Mouse (Mus musculus) heart, embryonic 16.5 days (tissue): ENCODE measurements around the gene Nr1d2. TPM values are rescaled to one million over a fixed set of nuclear protein-coding genes. Genes with fewer than 3 reads are reported as not detected.
"Not testable (repeated sequence)": the region's sequence is repeated elsewhere in the genome, so short reads cannot be mapped to it uniquely, and the experiment has no call there.

Experiments
- ATAC-seq: fragments of 200-750 bp; cut with Nextera tagmentation; replicated peaks from 2 replicates; pipeline ENCODE4 v1.8.0; 2017; ENCODE audit warnings: moderate number of reproducible peaks; ENCODE audit not compliant: insufficient read depth, low FRiP score; ENCODE audit errors: extremely low read depth
- H3K27ac ChIP-seq: fragments of 300-500 bp; sonication (generic); 2 replicates; pipeline ENCODE4 v1.5.1; 2014; ENCODE audit warnings: mild to moderate bottlenecking, low read length, control low read depth, moderate library complexity
- H3K27me3 ChIP-seq: fragments of 300-500 bp; sonication (generic); 2 replicates; pipeline ENCODE4 v1.6.1; 2014; ENCODE audit warnings: low read length, mixed read lengths; ENCODE audit not compliant: control insufficient read depth, insufficient read depth
- H3K36me3 ChIP-seq: fragments of 300-500 bp; sonication (generic); 2 replicates; pipeline ENCODE4 v1.6.1; 2014; ENCODE audit not compliant: control insufficient read depth, insufficient read depth
- H3K4me1 ChIP-seq: fragments of 300-500 bp; sonication (generic); 2 replicates; pipeline ENCODE4 v1.6.1; 2014; ENCODE audit warnings: low read length, mixed read lengths; ENCODE audit not compliant: control insufficient read depth, insufficient read depth
- H3K4me2 ChIP-seq: fragments of 300-500 bp; sonication (generic); 2 replicates; pipeline ENCODE4 v1.6.1; 2014; ENCODE audit warnings: low read depth, mild to moderate bottlenecking, control low read depth, low read length
- H3K4me3 ChIP-seq: fragments of 300-500 bp; sonication (generic); 2 replicates; pipeline ENCODE4 v1.5.1; 2014; ENCODE audit warnings: mild to moderate bottlenecking, control low read depth, low read length
- H3K9ac ChIP-seq: fragments of 300-500 bp; sonication (generic); 2 replicates; pipeline ENCODE4 v1.6.1; 2014; ENCODE audit warnings: low read length, control low read depth
- H3K9me3 ChIP-seq: fragments of 300-500 bp; sonication (generic); replicated peaks from 2 replicates; pipeline ENCODE4 v1.6.1; 2016; ENCODE audit warnings: low read length; ENCODE audit not compliant: control insufficient read depth
- WGBS: fragments of 180-500 bp; shearing (Covaris S2); extraction: QIAGEN DNeasy Blood & Tissue Kit; methylation state at CpG from one replicate; pipeline ENCODE4 v1.1.7; 2014; 5-methylcytosine and 5-hydroxymethylcytosine counted together
- polyA plus RNA-seq: library from polyadenylated mRNA; unstranded; fragments of >200 nt; fragmentation: Nextera tagmentation; extraction: Ambion mirVana; gene quantifications from 2 replicates; pipeline ENCODE4 v1.2.1, GENCODE M21; 2015

The Nr1d2 gene
- polyA plus RNA-seq, 1 experiment from 2014 or later: 12.3 TPM

DNA sequence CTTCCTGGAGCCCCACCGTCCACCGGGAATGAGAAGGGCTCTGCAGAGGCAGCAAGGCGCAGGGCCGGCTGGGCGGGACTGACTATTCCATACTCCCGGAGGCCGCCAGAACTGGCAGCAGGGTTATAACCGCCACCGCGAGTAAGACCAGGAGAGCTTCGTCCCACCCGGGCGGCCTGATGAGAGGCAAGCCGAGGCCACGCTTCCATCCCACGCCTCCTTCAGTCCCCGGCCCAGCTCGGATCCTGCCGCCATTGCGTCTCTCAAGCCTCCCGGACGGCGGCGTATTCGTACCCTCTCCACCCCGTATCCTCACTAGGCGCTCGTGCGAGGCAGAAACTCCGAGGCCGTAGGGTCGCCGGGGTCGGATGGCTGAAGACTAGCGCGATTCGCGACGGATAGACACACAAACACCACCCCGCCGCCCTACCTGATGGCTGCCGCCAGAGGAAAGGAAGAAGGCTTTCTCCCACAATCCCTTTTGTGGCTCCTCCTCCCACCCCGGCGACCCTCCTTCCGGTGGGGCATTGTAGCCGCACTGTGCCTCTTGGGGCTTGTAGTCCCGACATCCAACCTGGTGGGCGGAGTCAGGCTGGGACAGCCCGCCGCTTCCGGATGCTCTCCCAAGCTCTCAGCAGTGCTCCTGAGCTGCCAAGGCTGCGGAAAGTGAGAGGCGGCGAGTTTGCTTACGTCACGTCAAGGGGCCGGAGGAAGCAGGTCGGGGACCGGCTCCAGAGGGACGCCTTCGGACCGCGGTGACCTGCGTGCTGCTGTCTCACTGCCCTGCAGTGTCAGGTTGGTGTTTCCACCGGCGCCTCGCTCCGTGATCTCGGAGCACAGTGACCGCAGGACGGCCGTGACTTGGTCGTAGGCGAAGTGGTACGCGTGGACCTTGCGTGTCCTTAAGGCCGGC lies 31.9 kb upstream of the Nr1d2 start, which contains the start of the genes Nkiras1 and Rpl15:
Nkiras1 (plus strand) TSS at position 608 of the 913 bp plus-strand sequence.
Rpl15 (minus strand) TSS at position 863 of the 913 bp plus-strand sequence.
- peak within 1 kb of the TSS; percentile 97 for H3K4me3 ChIP-seq
- peaks cover 12% of the 10 kb centered on the region for H3K4me1 ChIP-seq
- H3K9me3 ChIP-seq: no peaks in the 10 kb centered on the region
- no peaks in the 10 kb centered on the region for H3K27me3 ChIP-seq
- peak; percentile 100 for ATAC-seq
- H3K4me2 ChIP-seq: peak within 1 kb of the TSS; percentile 90
- H3K9ac ChIP-seq: peak within 1 kb of the TSS; percentile 99
- H3K27ac ChIP-seq: peak within 1 kb of the TSS; percentile 89
- under 1% methylated on average over 77 of the region's 78 CpGs for WGBS
- H3K36me3 ChIP-seq: peaks cover 18% of the 10 kb centered on the region; the same call in 1 of the 2 replicates

DNA sequence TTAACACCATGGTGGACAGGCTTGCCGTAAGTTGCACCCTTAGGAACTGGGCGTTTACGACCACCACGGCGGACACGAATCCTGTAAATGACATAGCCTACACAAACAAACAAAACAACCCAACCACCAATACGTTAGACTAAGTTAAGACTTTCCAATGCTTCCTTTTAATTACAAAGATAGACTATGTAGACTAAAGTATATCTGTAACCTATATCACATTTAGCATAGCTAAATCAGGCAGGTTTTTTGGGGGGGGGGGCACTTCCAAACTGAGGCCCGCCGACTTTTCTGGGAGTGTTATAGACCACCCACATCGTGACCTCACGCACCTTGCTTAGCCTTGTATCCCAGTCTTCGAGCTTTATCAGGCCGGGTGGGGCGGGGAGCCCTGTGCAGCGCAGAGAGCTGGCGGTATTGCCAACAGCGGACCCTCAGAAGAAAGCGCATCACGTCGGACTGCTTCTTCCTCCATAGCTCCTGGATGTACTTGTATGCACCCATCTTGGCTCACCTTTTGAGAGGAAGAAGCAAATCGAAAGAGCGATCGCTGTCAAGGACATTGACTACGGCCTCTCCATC lies 31.1 kb upstream of the Nr1d2 start:
- Histone ChIP-seq H3K9ac (peak overlapping the region; percentile 99), H3K27ac (peak overlapping the region; percentile 86), H3K4me2 (peak overlapping the region; percentile 90), H3K36me3 (peaks cover 18% of the 10 kb centered on the region; the same call in 1 of the 2 replicates), H3K4me1 (peaks cover 12% of the 10 kb centered on the region), H3K4me3 (peak overlapping the region; percentile 97)
- WGBS: under 1% methylated on average over 22 of the region's 24 CpGs
- not testable (repeated sequence) for H3K9me3 ChIP-seq, ATAC-seq, H3K27me3 ChIP-seq

DNA sequence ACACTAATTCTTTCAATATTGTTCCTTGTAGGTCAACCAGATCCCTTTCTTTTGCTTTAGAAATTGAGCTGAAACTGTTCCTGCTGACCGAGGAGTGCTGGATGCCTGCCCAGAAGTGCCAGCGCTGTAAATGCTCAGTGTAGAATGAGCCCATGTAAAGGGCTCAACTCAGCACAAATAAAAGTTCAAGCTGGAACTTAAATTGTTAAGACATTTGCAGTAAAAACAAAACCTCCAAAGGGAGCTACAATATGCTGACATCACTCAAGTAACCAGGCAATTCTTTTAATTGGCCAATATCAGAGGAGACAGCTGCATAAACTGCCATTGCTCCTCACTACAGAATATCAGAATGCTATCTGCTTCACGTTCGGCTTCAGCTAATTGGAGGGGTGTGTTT lies 24.5 kb upstream of the Nr1d2 start:
- Histone ChIP-seq H3K27ac (peak overlapping the region; percentile 27; the same call in 1 of the 2 replicates), H3K36me3 (peaks cover 15% of the 10 kb centered on the region; the same call in 1 of the 2 replicates), H3K9ac (no peak overlapping the region; the same call in 1 of the 2 replicates), H3K4me1 (peaks cover 4% of the 10 kb centered on the region), H3K4me3 (no peak overlapping the region), H3K9me3 (no peaks in the 10 kb centered on the region; the same call in 1 of the 2 replicates), H3K4me2 (peak overlapping the region; percentile 13; the same call in 1 of the 2 replicates), H3K27me3 (no peaks in the 10 kb centered on the region)
- WGBS: 20% methylated on average over 4 of the region's 4 CpGs
- peak; percentile 45; the same call in 1 of the 2 replicates for ATAC-seq

DNA sequence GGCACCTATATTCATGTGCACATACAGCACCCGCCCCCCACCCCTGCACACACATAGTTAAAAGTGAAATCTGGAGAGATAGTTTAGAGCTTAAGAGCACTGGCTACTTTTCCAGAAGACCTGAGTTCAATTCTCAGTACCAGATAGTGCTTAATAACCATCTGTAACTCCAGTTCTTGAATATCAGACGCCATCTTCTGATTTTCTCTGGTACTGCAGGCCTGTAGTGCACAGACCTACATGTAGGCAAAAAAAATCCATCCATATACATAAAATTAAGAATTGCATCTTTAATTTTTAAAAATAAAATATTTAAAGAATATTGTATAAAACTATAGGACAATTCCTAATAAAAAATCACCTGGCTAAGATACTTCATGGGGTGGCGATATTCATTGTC lies 22.3 kb upstream of the Nr1d2 start:
- no peak overlapping the region for H3K4me3 ChIP-seq
- H3K9me3 ChIP-seq: no peaks in the 10 kb centered on the region; the same call in 1 of the 2 replicates
- no peak overlapping the region for H3K9ac ChIP-seq
- peaks cover 3% of the 10 kb centered on the region for H3K4me1 ChIP-seq
- H3K27me3 ChIP-seq: no peaks in the 10 kb centered on the region
- no peak overlapping the region for H3K4me2 ChIP-seq
- 84% methylated on average over 3 of the region's 3 CpGs for WGBS
- H3K36me3 ChIP-seq: no peaks in the 10 kb centered on the region
- no peak overlapping the region for H3K27ac ChIP-seq
- no peak for ATAC-seq

DNA sequence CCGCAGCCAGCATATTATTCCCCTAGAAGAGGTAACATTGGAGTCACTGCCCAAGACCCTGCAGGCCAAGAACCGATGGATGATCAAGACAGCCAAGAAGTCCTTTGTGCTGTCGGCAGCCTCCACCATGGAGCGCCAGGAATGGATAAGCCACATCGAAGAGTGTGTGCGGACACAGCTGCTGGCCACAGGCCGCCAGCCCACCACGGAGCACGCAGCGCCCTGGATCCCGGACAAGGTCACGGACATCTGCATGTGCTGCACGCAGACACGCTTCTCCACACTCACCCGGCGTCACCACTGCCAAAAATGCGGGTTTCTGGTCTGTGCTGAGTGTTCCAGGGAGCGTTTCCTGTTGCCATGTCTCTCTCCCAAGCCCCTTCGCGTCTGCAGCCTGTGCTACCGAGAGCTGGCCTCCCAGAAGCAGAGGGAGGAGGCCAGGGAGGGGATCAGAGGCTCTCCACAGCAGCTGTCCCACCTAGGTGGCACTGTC lies 3.8 kb upstream of the Nr1d2 start:
- H3K4me1 ChIP-seq: peaks cover 5% of the 10 kb centered on the region
- 74% methylated on average over 21 of the region's 21 CpGs for WGBS

DNA sequence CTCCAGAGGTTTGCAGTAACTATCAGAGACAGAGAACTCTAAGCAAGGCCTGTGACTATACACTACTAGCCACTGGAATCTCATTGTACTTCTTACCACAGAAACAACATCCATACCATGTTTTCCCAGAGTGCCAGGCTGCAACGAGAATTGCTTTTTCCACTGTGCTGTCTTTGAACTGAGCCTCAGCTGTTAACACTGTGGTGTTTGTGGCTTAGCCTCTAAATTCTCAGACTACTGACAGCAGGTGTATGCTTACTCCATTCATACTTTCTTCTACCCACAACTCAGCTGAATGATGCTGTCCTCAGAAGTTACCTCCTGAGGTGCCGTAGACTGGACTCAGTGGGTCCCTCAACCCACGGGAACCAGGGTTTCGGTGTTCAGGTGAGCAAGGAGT lies 2.9 kb upstream of the Nr1d2 start:
- 85% methylated on average over 4 of the region's 4 CpGs for WGBS
- Histone ChIP-seq H3K36me3 (no peaks in the 10 kb centered on the region), H3K9ac (no peak overlapping the region), H3K4me2 (no peak overlapping the region), H3K27me3 (no peaks in the 10 kb centered on the region), H3K9me3 (no peaks in the 10 kb centered on the region), H3K4me3 (no peak overlapping the region), H3K4me1 (peaks cover 5% of the 10 kb centered on the region), H3K27ac (no peak overlapping the region)
- ATAC-seq: no peak

More for the DNA sequence above, 3.8 kb upstream of the Nr1d2 start:
- Histone ChIP-seq H3K4me3 (no peak overlapping the region), H3K27ac (no peak overlapping the region), H3K4me2 (no peak overlapping the region), H3K9me3 (no peaks in the 10 kb centered on the region), H3K27me3 (no peaks in the 10 kb centered on the region), H3K36me3 (no peaks in the 10 kb centered on the region), H3K9ac (no peak overlapping the region)
- ATAC-seq: no peak

DNA sequence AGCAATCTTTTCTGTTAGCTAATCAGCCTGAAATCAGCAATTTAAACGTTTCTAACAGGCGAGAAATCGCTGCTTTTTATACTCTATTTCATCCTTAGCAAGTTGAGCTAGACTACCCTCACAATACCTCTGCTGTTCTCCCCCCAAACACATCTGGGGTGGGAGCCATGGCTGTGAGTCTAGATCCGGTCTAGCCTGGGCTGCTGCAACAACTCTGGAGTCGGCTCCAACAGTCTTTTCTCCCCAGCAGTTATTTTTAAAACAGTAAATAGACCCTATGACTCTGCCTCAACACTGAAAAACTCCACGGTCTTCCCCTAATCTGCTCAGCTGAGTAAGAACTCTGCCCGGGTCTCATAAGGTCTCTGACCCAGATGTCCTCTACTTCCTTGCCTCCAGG lies 1.2 kb upstream of the Nr1d2 start:
- Histone ChIP-seq H3K27me3 (no peaks in the 10 kb centered on the region), H3K27ac (no peak overlapping the region), H3K9ac (no peak overlapping the region; the same call in 1 of the 2 replicates), H3K4me3 (no peak overlapping the region), H3K9me3 (no peaks in the 10 kb centered on the region), H3K36me3 (no peaks in the 10 kb centered on the region), H3K4me2 (no peak overlapping the region), H3K4me1 (peaks cover 5% of the 10 kb centered on the region)
- WGBS: 61% methylated on average over 7 of the region's 7 CpGs
- ATAC-seq: no peak

DNA sequence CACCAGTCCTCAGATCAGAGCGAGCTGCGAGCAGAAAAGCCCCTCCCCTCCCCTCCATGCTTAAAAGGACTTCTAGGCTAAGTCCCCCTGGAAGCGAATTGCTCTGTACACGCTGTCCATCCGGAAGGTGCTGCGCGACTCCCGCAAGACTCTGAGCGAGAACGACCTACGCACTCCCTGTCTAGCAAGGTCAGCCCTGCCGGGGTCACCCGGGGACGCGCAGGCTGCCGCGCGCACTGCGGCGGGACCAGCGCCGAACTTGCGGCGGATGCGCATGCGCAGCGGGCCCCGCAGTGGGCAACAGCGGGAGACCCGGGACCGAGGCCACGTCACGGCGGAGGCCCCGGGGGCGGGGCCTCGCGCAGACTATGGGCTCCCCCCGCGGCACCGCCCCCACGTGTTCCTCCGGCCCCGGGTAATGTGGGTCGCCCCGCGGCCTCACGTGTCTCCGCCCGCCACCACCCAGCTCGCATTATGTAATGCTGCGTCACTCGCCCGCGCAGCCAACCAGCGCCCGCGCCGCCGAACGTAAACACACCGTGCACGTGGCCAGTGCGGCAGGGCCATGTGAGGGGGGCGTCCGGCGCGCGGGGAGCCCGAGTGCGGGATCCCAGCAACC lies 687 bp downstream of the Nr1d2 start:
- Histone ChIP-seq H3K9ac (peak overlapping the region; percentile 79), H3K36me3 (no peaks in the 10 kb centered on the region), H3K27me3 (no peaks in the 10 kb centered on the region), H3K4me3 (peak overlapping the region; percentile 77), H3K27ac (peak overlapping the region; percentile 93), H3K4me2 (peak overlapping the region; percentile 76), H3K4me1 (peaks cover 17% of the 10 kb centered on the region), H3K9me3 (no peaks in the 10 kb centered on the region)
- WGBS: under 1% methylated on average over 71 of the region's 71 CpGs
- ATAC-seq: peak; percentile 87
